Mouse (Mus musculus): ENCODE measurements at regions not wholly inside any gene's neighbourhood (a gene's known extent, or its start where the extent isn't known, plus 50 kb on each side); places are given as distances from the start of the nearest gene placed in this dataset.

DNA sequence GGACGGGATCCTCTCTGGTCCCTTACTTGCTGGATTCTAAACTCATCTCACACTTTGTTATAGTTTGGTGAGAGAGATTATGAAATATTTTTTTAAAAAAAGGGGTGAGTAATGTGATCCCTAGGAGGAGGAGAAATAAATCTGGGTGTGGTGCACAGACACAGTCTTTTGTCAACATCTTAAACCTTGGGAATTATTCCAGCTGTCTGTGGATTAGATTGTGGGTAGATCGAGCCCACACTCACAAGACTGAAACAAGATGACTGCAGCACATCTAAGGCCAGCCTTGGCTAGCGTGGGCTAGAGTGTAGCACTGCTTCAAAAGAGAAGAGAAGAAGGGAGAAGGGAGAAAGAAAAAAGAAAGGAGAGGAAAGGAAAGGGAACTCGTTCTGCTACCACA is 70.4 kb upstream of the Il12b start:
- TF ChIP-seq CTCF (IDR thresholded peaks at IDR 0.05; ENCODE audit: borderline replicate concordance, extremely low read depth, insufficient read depth, insufficient read length), result no peak
- TF ChIP-seq POLR2A (IDR thresholded peaks at IDR 0.05; ENCODE audit: borderline replicate concordance, extremely low read depth, insufficient read depth, insufficient read length, poor library complexity, severe bottlenecking), result no peak
